Mouse (Mus musculus) kidney, embryonic 14.5 days (tissue): ENCODE data around the gene Faah. TPM values are rescaled to one million over a fixed set of nuclear protein-coding genes. Genes with fewer than 3 reads are reported as not detected.

ENCODE experiments used
- ATAC-seq: fragments of 200-750 bp; cut with Nextera tagmentation; 2 replicates; pipeline ENCODE4 v1.8.0; 2017; ENCODE audit warnings: moderate number of reproducible peaks, mild to moderate bottlenecking, moderate TSS enrichment, moderate library complexity; ENCODE audit not compliant: low FRiP score, low TSS enrichment
- H3K27ac ChIP-seq: fragments of 300-500 bp; sonication (generic); 2 replicates; pipeline ENCODE4 v1.5.1; 2014; ENCODE audit warnings: low read depth, mild to moderate bottlenecking, low read length, moderate library complexity, mixed read lengths
- H3K27me3 ChIP-seq: fragments of 300-500 bp; sonication (generic); 2 replicates; pipeline ENCODE4 v1.6.1; 2014; ENCODE audit warnings: mild to moderate bottlenecking, low read length; ENCODE audit not compliant: control insufficient read depth, insufficient read depth
- H3K36me3 ChIP-seq: fragments of 300-500 bp; sonication (generic); 2 replicates; pipeline ENCODE4 v1.6.1; 2014; ENCODE audit warnings: low read length, mixed read lengths; ENCODE audit not compliant: control insufficient read depth, insufficient read depth
- H3K4me1 ChIP-seq: fragments of 300-500 bp; sonication (generic); 2 replicates; pipeline ENCODE4 v1.6.1; 2014; ENCODE audit warnings: low read length, mixed read lengths; ENCODE audit not compliant: control insufficient read depth, insufficient read depth
- H3K4me2 ChIP-seq: fragments of 300-500 bp; sonication (generic); replicated peaks from 2 replicates; pipeline ENCODE4 v1.6.1; 2014; ENCODE audit warnings: low read depth, mild to moderate bottlenecking, low read length
- H3K4me3 ChIP-seq: fragments of 300-500 bp; sonication (generic); 2 replicates; pipeline ENCODE4 v1.5.1; 2014; ENCODE audit warnings: mild to moderate bottlenecking, low read length
- H3K9ac ChIP-seq: fragments of 300-500 bp; sonication (generic); 2 replicates; pipeline ENCODE4 v1.6.1; 2014; ENCODE audit warnings: low read depth, mild to moderate bottlenecking, low read length, moderate library complexity
- H3K9me3 ChIP-seq: fragments of 300-500 bp; sonication (generic); 2 replicates; pipeline ENCODE4 v1.6.1; 2016; ENCODE audit warnings: low read length; ENCODE audit not compliant: control insufficient read depth
- WGBS: fragments of 180-500 bp; shearing (Covaris S2); extraction: QIAGEN DNeasy Blood & Tissue Kit; methylation state at CpG from one replicate; pipeline ENCODE4 v1.1.7; 2014; 5-methylcytosine and 5-hydroxymethylcytosine counted together
- polyA plus RNA-seq: library from polyadenylated mRNA; unstranded; fragments of >200 nt; fragmentation: Nextera tagmentation; extraction: Ambion mirVana; gene quantifications from 2 replicates; pipeline ENCODE4 v1.2.1, GENCODE M21; 2014

Faah gene
- polyA plus RNA-seq, 1 experiment from 2014 or later: 8.7 TPM

DNA sequence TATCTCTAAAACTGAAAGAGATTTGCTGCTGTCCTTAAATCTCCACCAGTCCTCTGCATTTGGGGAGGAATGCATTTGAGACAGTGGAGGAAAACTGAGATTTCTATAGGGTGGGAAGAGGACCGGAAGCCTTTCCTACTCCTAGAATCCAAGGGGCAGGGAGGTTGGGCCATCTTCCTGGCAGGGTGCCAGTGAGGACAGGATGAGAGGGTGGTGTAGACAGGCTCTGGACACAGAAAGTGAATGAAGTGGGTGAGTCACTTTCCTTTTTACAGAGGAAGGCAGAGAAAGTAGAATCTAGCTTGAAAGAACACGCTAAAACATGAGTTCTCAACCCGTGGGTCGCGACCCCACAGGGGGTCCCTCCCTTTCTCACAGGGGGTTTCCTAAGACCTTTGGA is 53.3 kb downstream of the Faah start:
- peaks cover 90% of the 10 kb centered on the region for H3K27me3 ChIP-seq
- H3K4me2 ChIP-seq: no peak overlapping the region
- no peak overlapping the region for H3K4me3 ChIP-seq
- H3K4me1 ChIP-seq: peaks cover 4% of the 10 kb centered on the region; the same call in 1 of the 2 replicates
- no peaks in the 10 kb centered on the region for H3K36me3 ChIP-seq
- ATAC-seq: no peak
- H3K27ac ChIP-seq: no peak overlapping the region
- 17% methylated on average over 5 of the region's 5 CpGs for whole genome bisulfite sequencing
- H3K9ac ChIP-seq: no peak overlapping the region
- no peaks in the 10 kb centered on the region; the same call in 1 of the 2 replicates for H3K9me3 ChIP-seq

DNA sequence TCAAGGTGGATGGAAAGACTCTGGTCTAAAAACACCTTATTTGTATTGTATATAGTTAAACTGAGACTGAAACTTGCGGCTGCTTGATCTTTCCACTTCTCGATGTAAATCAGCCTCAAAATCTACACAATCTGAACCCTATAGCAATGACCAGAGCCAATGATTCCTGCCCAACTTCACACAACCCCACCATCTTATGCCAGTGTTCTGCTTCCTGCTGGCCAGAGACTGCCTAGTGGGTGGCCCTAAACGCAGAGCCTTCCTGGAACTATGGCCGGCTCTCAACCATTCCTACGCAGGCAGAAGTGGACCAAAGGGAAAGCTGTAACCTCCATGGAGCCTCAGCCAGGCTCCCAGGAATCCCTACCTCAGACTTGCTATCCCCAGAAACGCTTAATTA is 54.0 kb downstream of the Faah start:
- H3K27ac ChIP-seq: no peak overlapping the region
- no peaks in the 10 kb centered on the region; the same call in 1 of the 2 replicates for H3K9me3 ChIP-seq
- no peaks in the 10 kb centered on the region for H3K36me3 ChIP-seq
- no peak overlapping the region for H3K4me3 ChIP-seq
- WGBS: 13% methylated on average over 6 of the region's 6 CpGs
- 0 out of 2 replicates have a peak overlapping the region, but pooled peaks have one; percentile 92 for H3K4me2 ChIP-seq
- peaks cover 88% of the 10 kb centered on the region for H3K27me3 ChIP-seq
- ATAC-seq: no peak
- no peak overlapping the region for H3K9ac ChIP-seq
- peaks cover 4% of the 10 kb centered on the region; the same call in 1 of the 2 replicates for H3K4me1 ChIP-seq

DNA sequence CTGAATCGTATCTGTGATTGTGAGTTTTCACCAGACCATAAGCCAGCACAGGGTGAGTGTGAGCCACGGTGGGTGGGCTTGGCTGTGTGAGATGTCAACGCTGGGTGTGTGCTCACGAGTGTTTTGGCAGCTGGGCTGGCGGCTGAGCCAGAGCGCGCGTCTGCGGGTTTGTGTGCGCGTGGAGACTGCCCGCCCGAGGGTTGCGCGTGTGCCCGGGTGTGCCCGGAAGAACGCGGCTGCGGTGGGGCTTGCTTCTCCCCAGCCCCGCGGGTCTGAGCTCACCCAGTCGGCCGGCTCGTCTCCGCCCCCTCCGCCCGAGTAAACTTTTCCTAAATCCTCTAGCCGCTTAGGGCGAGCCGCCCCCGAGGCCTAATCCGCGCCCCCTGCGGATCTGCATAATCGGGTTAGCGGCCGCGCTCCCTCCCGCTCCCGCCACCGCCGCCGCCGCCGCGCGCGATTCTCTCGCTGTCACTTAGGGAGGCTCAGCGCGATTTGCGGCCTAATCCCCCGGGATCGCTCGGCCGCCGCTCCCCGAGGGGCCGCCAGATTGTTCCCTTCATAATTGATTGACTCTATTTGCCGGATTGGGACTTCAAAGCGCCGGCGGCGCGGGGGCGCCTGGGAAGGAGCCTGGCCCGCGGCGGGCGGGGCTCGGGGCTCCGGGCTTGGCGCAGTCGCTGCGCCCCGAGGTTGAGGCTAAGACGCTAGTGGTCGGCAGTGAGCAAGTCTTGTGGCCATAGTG is 54.9 kb downstream of the Faah start:
- peak overlapping the region; percentile 64 for H3K9ac ChIP-seq
- H3K27me3 ChIP-seq: peaks cover 87% of the 10 kb centered on the region
- under 1% methylated on average over 78 of the region's 79 CpGs for WGBS
- no peaks in the 10 kb centered on the region for H3K36me3 ChIP-seq
- no peak overlapping the region for H3K27ac ChIP-seq
- H3K9me3 ChIP-seq: no peaks in the 10 kb centered on the region; the same call in 1 of the 2 replicates
- H3K4me1 ChIP-seq: peaks cover 4% of the 10 kb centered on the region; the same call in 1 of the 2 replicates
- peak overlapping the region; percentile 60 for H3K4me3 ChIP-seq
- peak; percentile 75 for ATAC-seq
- H3K4me2 ChIP-seq: peak overlapping the region; percentile 92

GRCm38 (mm10) chr4:115961991-115962390 is 55.7 kb downstream of the Faah start:
- H3K9me3 ChIP-seq: no peaks in the 10 kb centered on the region; the same call in 1 of the 2 replicates
- H3K36me3 ChIP-seq: no peaks in the 10 kb centered on the region
- peaks cover 4% of the 10 kb centered on the region; the same call in 1 of the 2 replicates for H3K4me1 ChIP-seq
- no peak overlapping the region for H3K27ac ChIP-seq
- WGBS: 6% methylated on average over 7 of the region's 7 CpGs
- H3K9ac ChIP-seq: no peak overlapping the region
- ATAC-seq: no peak
- H3K4me2 ChIP-seq: no peak overlapping the region
- no peak overlapping the region for H3K4me3 ChIP-seq
- H3K27me3 ChIP-seq: peaks cover 87% of the 10 kb centered on the region

- Histone ChIP-seq H3K4me2 (no peak overlapping the region), H3K36me3 (no peaks in the 10 kb centered on the region), H3K27ac (no peak overlapping the region), H3K9ac (no peak overlapping the region), H3K4me3 (no peak overlapping the region), H3K4me1 (peaks cover 7% of the 10 kb centered on the region; the same call in 1 of the 2 replicates), H3K27me3 (peaks cover 91% of the 10 kb centered on the region), H3K9me3 (no peaks in the 10 kb centered on the region; the same call in 1 of the 2 replicates)
- ATAC-seq: no peak
These were observed 58.2 kb downstream of the Faah start for GRCm38 (mm10) chr4:115959546-115959945.

DNA sequence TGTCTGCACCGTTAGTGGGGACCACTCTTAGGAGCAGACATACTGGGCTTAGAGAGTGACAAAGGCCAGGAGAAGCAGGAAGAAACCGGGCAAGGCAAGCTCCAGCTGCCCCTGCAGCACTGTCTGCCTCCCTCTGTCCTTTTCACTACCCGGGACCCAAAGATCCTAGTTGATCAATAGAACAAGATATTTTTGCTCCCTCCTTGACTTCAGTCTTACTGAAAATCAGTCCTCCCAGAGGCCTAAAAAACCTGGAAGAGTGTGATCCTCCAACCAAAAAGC is 62.3 kb downstream of the Faah start:
- WGBS: 8% methylated on average over 3 of the region's 3 CpGs
- peaks cover 91% of the 10 kb centered on the region for H3K27me3 ChIP-seq
- H3K4me3 ChIP-seq: no peak overlapping the region
- H3K36me3 ChIP-seq: no peaks in the 10 kb centered on the region
- H3K4me2 ChIP-seq: no peak overlapping the region
- no peaks in the 10 kb centered on the region for H3K9me3 ChIP-seq
- no peak for ATAC-seq
- H3K27ac ChIP-seq: no peak overlapping the region
- H3K4me1 ChIP-seq: 0 out of 2 replicates have a peak, but pooled peaks cover 3% of the 10 kb centered on the region
- H3K9ac ChIP-seq: no peak overlapping the region

- H3K9ac ChIP-seq: no peak overlapping the region
- no peaks in the 10 kb centered on the region for H3K36me3 ChIP-seq
- ATAC-seq: no peak
- H3K27ac ChIP-seq: no peak overlapping the region
- H3K4me1 ChIP-seq: 0 out of 2 replicates have a peak, but pooled peaks cover 3% of the 10 kb centered on the region
- H3K4me3 ChIP-seq: no peak overlapping the region
- H3K27me3 ChIP-seq: peaks cover 91% of the 10 kb centered on the region
- H3K9me3 ChIP-seq: no peaks in the 10 kb centered on the region
- WGBS: under 1% methylated on average over 19 of the region's 19 CpGs
- H3K4me2 ChIP-seq: no peak overlapping the region
These were observed 62.9 kb downstream of the Faah start for GRCm38 (mm10) chr4:115954656-115955493.

GRCm38 (mm10) chr4:115953559-115953958 is 64.2 kb downstream of the Faah start:
- no peak overlapping the region for H3K27ac ChIP-seq
- peak; percentile 18; the same call in 1 of the 2 replicates for ATAC-seq
- H3K9me3 ChIP-seq: no peaks in the 10 kb centered on the region
- no peak overlapping the region for H3K4me3 ChIP-seq
- peaks cover 95% of the 10 kb centered on the region for H3K27me3 ChIP-seq
- H3K36me3 ChIP-seq: no peaks in the 10 kb centered on the region
- H3K9ac ChIP-seq: no peak overlapping the region
- 0 out of 2 replicates have a peak, but pooled peaks cover 3% of the 10 kb centered on the region for H3K4me1 ChIP-seq
- H3K4me2 ChIP-seq: no peak overlapping the region
- WGBS: 30% methylated on average over 5 of the region's 5 CpGs

DNA sequence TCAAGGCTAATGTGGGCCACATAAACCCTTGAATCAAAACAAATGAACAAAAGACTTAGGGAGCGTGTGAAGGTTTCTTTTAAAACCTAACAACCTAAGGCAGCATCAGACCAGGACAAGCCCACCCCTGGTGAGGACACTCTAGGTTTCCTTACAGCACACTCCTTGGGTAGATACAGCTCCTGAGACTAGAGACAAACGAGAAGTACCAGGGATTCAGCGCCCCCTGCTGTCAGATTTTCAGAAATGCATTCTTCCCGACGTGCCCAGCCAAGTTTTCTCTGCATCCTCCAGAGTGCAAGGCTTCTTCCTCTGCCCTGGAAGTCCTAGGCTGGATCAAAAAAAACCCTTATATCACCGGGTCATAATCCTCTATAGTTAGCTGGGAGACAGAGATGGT is 65.0 kb downstream of the Faah start:
- 17% methylated on average over 6 of the region's 6 CpGs for WGBS
- Histone ChIP-seq H3K9ac (no peak overlapping the region), H3K27me3 (peaks cover 95% of the 10 kb centered on the region), H3K4me1 (0 out of 2 replicates have a peak, but pooled peaks cover 3% of the 10 kb centered on the region), H3K36me3 (no peaks in the 10 kb centered on the region), H3K27ac (no peak overlapping the region), H3K9me3 (no peaks in the 10 kb centered on the region), H3K4me3 (no peak overlapping the region), H3K4me2 (no peak overlapping the region)
- ATAC-seq: 0 out of 2 replicates have a peak, but pooled peaks have one; percentile 36
